Mouse (Mus musculus) effector memory CD4-positive, alpha-beta T cell, adult 5 months (primary cell): Measurements from ENCODE around the gene Eps15. TPM values are rescaled to one million over a fixed set of nuclear protein-coding genes. Genes with fewer than 3 reads are reported as not detected.

Source experiments
- polyA plus RNA-seq: library from polyadenylated mRNA; unstranded; fragments of 100-300 nt; shearing (Covaris generic); gene quantifications from one replicate; pipeline ENCODE4 v1.2.1, GENCODE M21; 2017

The Eps15 gene
- 114 TPM for polyA plus RNA-seq

DNA sequence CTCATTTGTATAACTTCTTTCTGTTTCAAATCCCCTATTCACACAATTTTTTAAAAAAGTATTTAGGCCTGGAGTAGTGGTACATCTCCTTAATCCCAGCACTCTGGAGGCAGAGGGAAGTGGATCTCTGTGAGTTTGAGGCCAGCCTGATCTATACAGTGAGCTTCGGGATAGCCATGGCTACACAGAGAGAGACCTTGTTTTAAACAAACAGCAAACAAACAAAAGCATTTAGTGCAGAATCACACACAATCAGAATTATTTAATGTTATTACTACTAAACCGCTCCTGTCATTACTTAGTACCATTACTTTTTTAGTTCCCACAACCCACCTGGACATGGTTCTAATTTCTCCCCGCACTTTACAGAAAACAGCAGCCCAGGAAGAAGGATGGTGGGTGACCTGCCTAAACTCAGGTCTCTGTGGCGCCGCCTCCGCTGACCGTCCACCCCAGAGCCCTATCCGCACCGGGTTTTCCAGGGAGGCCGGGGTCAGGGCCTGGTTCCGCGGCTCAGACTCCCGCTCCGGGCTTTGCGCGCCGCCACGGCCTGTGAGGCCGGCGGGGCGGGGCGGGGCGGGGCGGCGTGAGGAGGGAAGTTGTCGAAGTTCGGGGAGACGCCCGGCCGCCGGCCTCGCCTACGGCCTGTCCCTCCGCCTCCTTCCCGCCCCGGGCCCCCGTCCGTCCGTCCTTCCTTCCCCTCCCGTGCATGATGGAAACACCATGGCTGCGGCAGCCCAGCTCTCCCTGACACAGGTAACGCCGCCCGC, at the start of gene Eps15:
Gene Eps15, plus strand, starts transcription at position 580 of the 770 bp plus-strand sequence.

DNA sequence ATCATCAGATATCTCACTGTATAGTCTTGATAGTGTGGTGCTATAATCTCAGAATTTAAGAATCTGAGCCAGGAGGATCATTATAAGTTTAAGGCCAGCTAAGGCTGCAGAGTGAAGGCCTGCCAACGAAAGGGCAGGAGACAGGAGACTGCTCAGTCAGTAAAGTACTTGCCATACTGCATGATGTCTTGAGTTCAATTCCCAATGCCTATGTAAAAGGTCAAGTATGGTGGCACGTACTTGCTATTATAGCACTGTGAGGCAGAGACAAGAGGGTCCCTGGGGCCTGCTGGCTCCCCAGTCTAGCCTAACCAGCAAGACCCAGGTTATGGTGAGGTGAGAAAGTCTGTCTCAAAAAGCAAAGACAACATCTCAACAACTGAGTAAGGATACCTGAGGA, 45.9 kb upstream of the Eps15 start, which contains the start of gene Calr4:
Gene Calr4, plus strand, starts transcription at position 301 of the 400 bp plus-strand sequence.

DNA sequence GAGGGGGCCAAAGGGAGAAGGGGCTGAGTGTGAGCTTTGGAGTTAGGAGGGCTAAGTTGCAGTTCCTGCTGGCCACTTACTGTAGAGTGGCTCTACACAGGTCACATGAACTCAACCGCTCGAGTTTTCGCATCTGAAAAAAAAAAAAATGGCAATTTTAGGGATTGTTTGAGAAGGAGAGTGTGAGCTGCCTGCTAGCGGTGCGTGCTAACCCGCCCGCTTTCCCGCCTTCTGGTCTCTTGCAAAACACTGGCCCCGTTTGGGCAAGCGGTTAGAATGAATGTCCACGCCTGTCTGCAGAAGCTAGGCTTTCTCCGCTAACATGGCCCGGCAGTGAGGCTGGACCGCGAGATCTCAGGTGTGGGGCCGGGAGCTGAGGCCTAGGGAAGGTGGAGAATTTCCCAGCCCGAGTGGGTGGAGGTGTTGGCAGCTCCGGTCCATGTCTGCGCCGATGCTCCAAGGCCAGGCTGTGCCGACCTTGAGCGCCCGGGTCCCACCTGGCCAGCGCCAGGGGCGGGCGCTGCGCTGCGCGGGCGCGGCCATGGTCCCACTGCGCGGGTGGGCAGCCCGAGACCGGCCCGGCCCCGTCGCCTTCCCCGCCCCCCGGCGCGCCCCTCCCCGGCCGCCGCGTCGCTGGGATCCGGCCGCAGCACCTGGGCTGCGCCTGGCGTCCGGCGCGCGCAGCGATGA, 126.6 kb downstream of the Eps15 start, which contains the start of gene Ttc39a:
Gene Ttc39a, plus strand, starts transcription at position 138 of the 690 bp plus-strand sequence.

Other genes with a start within 250 kb of the Eps15 start
- 149 TPM for gene Osbpl9, start 78.0 kb upstream of the Eps15 start, polyA plus RNA-seq
- not detected for gene Calr4, start 45.8 kb upstream of the Eps15 start, polyA plus RNA-seq
- gene Ttc39a, start 126.4 kb downstream of the Eps15 start, polyA plus RNA-seq: not detected
- gene Rnf11, start 204.5 kb downstream of the Eps15 start, polyA plus RNA-seq: 65.6 TPM